Mouse (Mus musculus) midbrain, embryonic 15.5 days (tissue): ENCODE results near the gene P4htm. TPM values are rescaled to one million over a fixed set of nuclear protein-coding genes. Genes with fewer than 3 reads are reported as not detected.

Source experiments
- microRNA counts: library from miRNA; unstranded; fragments of <30 nt; microRNA quantifications from one replicate; lab custom pipeline; 2016
- microRNA-seq: library from miRNA; unstranded; fragments of <30 nt; microRNA quantifications from one replicate; pipeline ENCODE4, GENCODE M21; 2016
- polyA plus RNA-seq: library from polyadenylated mRNA; unstranded; fragments of >200 nt; fragmentation: Nextera tagmentation; extraction: Ambion mirVana; gene quantifications from 2 replicates; pipeline ENCODE4 v1.2.1, GENCODE M21; 2015

Gene P4htm
- polyA plus RNA-seq, 1 experiment from 2014 or later: 38.5 TPM

MicroRNA genes within 50 kb of the gene (microRNA counts, 519-probe panel; counts per million panel counts)
- microRNA mmu-miR-191 (lab: Ali Mortazavi, UCI): 2,814 counts per million, percentile 62 among the panel's probes with 10 or more counts
- microRNA mmu-miR-425 (lab: Ali Mortazavi, UCI): 2,738 counts per million, percentile 59 among the panel's probes with 10 or more counts

Small RNA genes within 50 kb of the gene (microRNA-seq; reads per million reads assigned to microRNA genes)
- gene Gm24083 (not detected), gene Mir191 (not detected), gene Mir425 (1,142 reads per million, percentile 81 among the genes with 10 or more reads in this experiment)

Other genes with a start within 250 kb of the P4htm start
- gene Usp4, start 249.8 kb downstream of the P4htm start, polyA plus RNA-seq: 149 and 151 TPM in 2 replicates
- 2.4 and 2.7 TPM in 2 replicates for gene 1700102P08Rik, start 204.9 kb downstream of the P4htm start, polyA plus RNA-seq
- gene Ccdc36, start 169.2 kb downstream of the P4htm start, polyA plus RNA-seq: 1.7 and 1.8 TPM in 2 replicates
- not detected in 2 replicates for gene BC048562, start 161.2 kb downstream of the P4htm start, polyA plus RNA-seq
- gene Ccdc71, start 137.1 kb downstream of the P4htm start, polyA plus RNA-seq: 70.2 and 71.4 TPM in 2 replicates
- gene Klhdc8b, start 136.1 kb downstream of the P4htm start, polyA plus RNA-seq: 82.8 and 87.3 TPM in 2 replicates
- 19.1 and 22.7 TPM in 2 replicates for gene Lamb2, start 117.9 kb downstream of the P4htm start, polyA plus RNA-seq
- 87.1 and 94.3 TPM in 2 replicates for gene Usp19, start 107.1 kb downstream of the P4htm start, polyA plus RNA-seq
- gene Qars, start 90.0 kb downstream of the P4htm start, polyA plus RNA-seq: 64.0 and 64.6 TPM in 2 replicates
- gene Qrich1, start 80.9 kb downstream of the P4htm start, polyA plus RNA-seq: 132 and 133 TPM in 2 replicates
- gene Impdh2, start 37.4 kb downstream of the P4htm start, polyA plus RNA-seq: 101 TPM in 2 replicates
- gene Ndufaf3, start 30.2 kb downstream of the P4htm start, polyA plus RNA-seq: 75.2 and 76.8 TPM in 2 replicates
- gene Dalrd3, start 27.8 kb downstream of the P4htm start, polyA plus RNA-seq: 336 and 351 TPM in 2 replicates
- gene Wdr6, start 18.9 kb downstream of the P4htm start, polyA plus RNA-seq: 404 and 429 TPM in 2 replicates
- gene Arih2, start 51.7 kb upstream of the P4htm start, polyA plus RNA-seq: 51.7 and 53.3 TPM in 2 replicates
- 43.2 and 45.1 TPM in 2 replicates for gene Slc25a20, start 64.4 kb upstream of the P4htm start, polyA plus RNA-seq
- 67.7 and 68.4 TPM in 2 replicates for gene Prkar2a, start 91.6 kb upstream of the P4htm start, polyA plus RNA-seq
- gene Ip6k2, start 186.1 kb upstream of the P4htm start, polyA plus RNA-seq: 230 and 239 TPM in 2 replicates
- gene Nckipsd, start 210.7 kb upstream of the P4htm start, polyA plus RNA-seq: 34.9 and 38.1 TPM in 2 replicates
- 19.6 and 21.3 TPM in 2 replicates for gene Celsr3, start 228.7 kb upstream of the P4htm start, polyA plus RNA-seq